Mouse (Mus musculus): ENCODE measurements around the gene Galnt7. TPM values are rescaled to one million over a fixed set of nuclear protein-coding genes. Genes with fewer than 3 reads are reported as not detected.
A peak's percentile ranks its signal among the peaks of the same experiment; 100 is the strongest.

Gene Galnt7
- polyA plus RNA-seq, 2 experiments = 2.5 to 4.4 TPM

- no peaks in the 10 kb centered on the region for H3K9me3 ChIP-seq (ENCODE audit: control insufficient read depth, low read length)
- 71% methylated on average over 2 of the region's 2 CpGs for WGBS (ENCODE audit: insufficient replicate concordance)
- no peak overlapping the region for H3K27ac ChIP-seq
- no peak overlapping the region for H3K9ac ChIP-seq (replicated peaks)
- H3K36me3 ChIP-seq (replicated peaks; ENCODE audit: control insufficient read depth, insufficient read depth, low read depth) = no peaks in the 10 kb centered on the region
- no peak overlapping the region for H3K4me2 ChIP-seq (ENCODE audit: low read depth)
- no peak for TF ChIP-seq EP300 (IDR thresholded peaks at IDR 0.05; ENCODE audit: low read depth)
- TF ChIP-seq CTCF (IDR thresholded peaks at IDR 0.05; ENCODE audit: low read depth) = no peak
- ATAC-seq (ENCODE audit: insufficient read depth) = no peak
- H3K27me3 ChIP-seq (ENCODE audit: control insufficient read depth, insufficient read depth, low read length) = no peaks in the 10 kb centered on the region
- no peak for DNase-seq (ENCODE audit: low read depth in 3 of 3, low spot score in 3 of 3)
- no peaks in the 10 kb centered on the region for H3K4me1 ChIP-seq (replicated peaks; ENCODE audit: control insufficient read depth in 2 of 2, insufficient read depth in 2 of 2, low read length in 1 of 2)
- H3K4me3 ChIP-seq (ENCODE audit: insufficient read depth in 1 of 2, low read depth in 2 of 2, low read length in 2 of 2) = no peak overlapping the region
Measured at GRCm38 (mm10) chr8:57660019-57660418, 7.2 kb upstream of the Galnt7 start.

- no peak overlapping the region for H3K4me3 ChIP-seq (ENCODE audit: insufficient read depth in 1 of 2, low read depth in 2 of 2, low read length in 2 of 2)
- TF ChIP-seq EP300 (IDR thresholded peaks at IDR 0.05; ENCODE audit: low read depth) (no peak), CTCF (IDR thresholded peaks at IDR 0.05; ENCODE audit: low read depth) (no peak)
- no peak overlapping the region for H3K4me2 ChIP-seq (ENCODE audit: low read depth)
- no peak for ATAC-seq (ENCODE audit: insufficient read depth)
- H3K27ac ChIP-seq = no peak overlapping the region
- H3K36me3 ChIP-seq (replicated peaks; ENCODE audit: control insufficient read depth, insufficient read depth, low read depth) = no peaks in the 10 kb centered on the region
- no peaks in the 10 kb centered on the region for H3K9me3 ChIP-seq (ENCODE audit: control insufficient read depth, low read length)
- no peak overlapping the region for H3K9ac ChIP-seq (replicated peaks)
- H3K4me1 ChIP-seq (replicated peaks; ENCODE audit: control insufficient read depth in 2 of 2, insufficient read depth in 2 of 2, low read length in 1 of 2) = peaks cover 0 to 5% of the 10 kb centered on the region in 2 experiments; a peak in 2 of 4 replicates
- no peaks in the 10 kb centered on the region for H3K27me3 ChIP-seq (ENCODE audit: control insufficient read depth, insufficient read depth, low read length)
- WGBS (ENCODE audit: insufficient replicate concordance) = 56% methylated on average over 6 of the region's 6 CpGs
- no peak for DNase-seq (ENCODE audit: low read depth in 3 of 3, low spot score in 3 of 3)
Measured at GRCm38 (mm10) chr8:57656446-57656845, 3.6 kb upstream of the Galnt7 start.

GRCm38 (mm10) chr8:57654146-57654545 lies 1.3 kb upstream of the Galnt7 start:
- no peaks in the 10 kb centered on the region for H3K9me3 ChIP-seq (ENCODE audit: control insufficient read depth, low read length)
- H3K4me3 ChIP-seq (ENCODE audit: insufficient read depth in 1 of 2, low read depth in 2 of 2, low read length in 2 of 2) = no peak overlapping the region

GRCm38 (mm10) chr8:57653768-57654125 lies 915 bp upstream of the Galnt7 start:
- H3K9me3 ChIP-seq (ENCODE audit: control insufficient read depth, low read length) = no peaks in the 10 kb centered on the region
- H3K4me3 ChIP-seq (ENCODE audit: insufficient read depth in 1 of 2, low read depth in 2 of 2, low read length in 2 of 2) = peak overlapping the region; percentile 58 to 75; a peak in 3 of 4 replicates
- no peaks in the 10 kb centered on the region for H3K36me3 ChIP-seq (replicated peaks; ENCODE audit: control insufficient read depth, insufficient read depth, low read depth)
- ATAC-seq (ENCODE audit: insufficient read depth) (no peak), DNase-seq (ENCODE audit: low read depth in 3 of 3, low spot score in 3 of 3) (no peak)
- TF ChIP-seq EP300 (IDR thresholded peaks at IDR 0.05; ENCODE audit: low read depth) = no peak
- no peak for TF ChIP-seq CTCF (IDR thresholded peaks at IDR 0.05; ENCODE audit: low read depth)
- 12% methylated on average over 7 of the region's 7 CpGs for WGBS (ENCODE audit: insufficient replicate concordance)
- peak overlapping the region; percentile 86 for H3K4me2 ChIP-seq (ENCODE audit: low read depth)
- H3K4me1 ChIP-seq (replicated peaks; ENCODE audit: control insufficient read depth in 2 of 2, insufficient read depth in 2 of 2, low read length in 1 of 2) = peaks cover 0 to 5% of the 10 kb centered on the region in 2 experiments; a peak in 2 of 4 replicates
- H3K27ac ChIP-seq = no peak overlapping the region
- H3K9ac ChIP-seq (replicated peaks) = no peak overlapping the region
- no peaks in the 10 kb centered on the region for H3K27me3 ChIP-seq (ENCODE audit: control insufficient read depth, insufficient read depth, low read length)

More at GRCm38 (mm10) chr8:57654146-57654545, 1.3 kb upstream of the Galnt7 start:
- DNase-seq (ENCODE audit: low read depth in 3 of 3, low spot score in 3 of 3) (no peak), ATAC-seq (ENCODE audit: insufficient read depth) (no peak)
- no peak for TF ChIP-seq CTCF (IDR thresholded peaks at IDR 0.05; ENCODE audit: low read depth)
- no peak for TF ChIP-seq EP300 (IDR thresholded peaks at IDR 0.05; ENCODE audit: low read depth)
- WGBS (ENCODE audit: insufficient replicate concordance) = 69% methylated on average over 7 of the region's 7 CpGs
- peaks cover 0 to 5% of the 10 kb centered on the region in 2 experiments; a peak in 2 of 4 replicates for H3K4me1 ChIP-seq (replicated peaks; ENCODE audit: control insufficient read depth in 2 of 2, insufficient read depth in 2 of 2, low read length in 1 of 2)
- H3K4me2 ChIP-seq (ENCODE audit: low read depth) = peak overlapping the region; percentile 86
- no peaks in the 10 kb centered on the region for H3K27me3 ChIP-seq (ENCODE audit: control insufficient read depth, insufficient read depth, low read length)
- no peak overlapping the region for H3K9ac ChIP-seq (replicated peaks)
- H3K27ac ChIP-seq = no peak overlapping the region
- H3K36me3 ChIP-seq (replicated peaks; ENCODE audit: control insufficient read depth, insufficient read depth, low read depth) = no peaks in the 10 kb centered on the region

GRCm38 (mm10) chr8:57653056-57653767 lies 380 bp upstream of the Galnt7 start:
- TF ChIP-seq EP300 (IDR thresholded peaks at IDR 0.05; ENCODE audit: low read depth) (no peak), CTCF (IDR thresholded peaks at IDR 0.05; ENCODE audit: low read depth) (no peak)
- Histone ChIP-seq H3K4me1 (replicated peaks; ENCODE audit: control insufficient read depth in 2 of 2, insufficient read depth in 2 of 2, low read length in 1 of 2) (peaks cover 0 to 5% of the 10 kb centered on the region in 2 experiments; a peak in 2 of 4 replicates), H3K9ac (replicated peaks) (peak overlapping the region; percentile 42), H3K27me3 (ENCODE audit: control insufficient read depth, insufficient read depth, low read length) (no peaks in the 10 kb centered on the region), H3K4me3 (ENCODE audit: insufficient read depth in 1 of 2, low read depth in 2 of 2, low read length in 2 of 2) (peak overlapping the region; percentile 58 to 75), H3K27ac (no peak overlapping the region; the same call in 1 of the 2 replicates), H3K4me2 (ENCODE audit: low read depth) (peak overlapping the region; percentile 86), H3K9me3 (ENCODE audit: control insufficient read depth, low read length) (no peaks in the 10 kb centered on the region), H3K36me3 (replicated peaks; ENCODE audit: control insufficient read depth, insufficient read depth, low read depth) (no peaks in the 10 kb centered on the region)
- WGBS (ENCODE audit: insufficient replicate concordance) = under 1% methylated on average over 29 of the region's 38 CpGs
- DNase-seq (ENCODE audit: low read depth in 3 of 3, low spot score in 3 of 3) = no peak
- ATAC-seq (ENCODE audit: insufficient read depth) = no peak
